Mouse (Mus musculus) midbrain, embryonic 16.5 days (tissue): ENCODE results near the gene Gys1. TPM values are rescaled to one million over a fixed set of nuclear protein-coding genes. Genes with fewer than 3 reads are reported as not detected.
"Not testable (repeated sequence)": the region's sequence is repeated elsewhere in the genome, so short reads cannot be mapped to it uniquely, and the experiment has no call there.

Experiments used
- ATAC-seq: fragments of 200-750 bp; cut with Nextera tagmentation; 2 replicates; pipeline ENCODE4 v1.8.0; 2017; ENCODE audit warnings: moderate TSS enrichment
- H3K27ac ChIP-seq: fragments of 300-500 bp; sonication (generic); 2 replicates; pipeline ENCODE4 v1.5.1; 2014; ENCODE audit warnings: mild to moderate bottlenecking, low read length, mixed read lengths
- H3K27me3 ChIP-seq: fragments of 300-500 bp; sonication (generic); 2 replicates; pipeline ENCODE4 v1.6.1; 2014; ENCODE audit warnings: low read depth, low read length, mixed read lengths; ENCODE audit not compliant: control insufficient read depth, insufficient read depth
- H3K36me3 ChIP-seq: fragments of 300-500 bp; sonication (generic); 2 replicates; pipeline ENCODE4 v1.6.1; 2014; ENCODE audit warnings: mild to moderate bottlenecking, low read length, moderate library complexity, mixed read lengths; ENCODE audit not compliant: control insufficient read depth, insufficient read depth
- H3K4me1 ChIP-seq: fragments of 300-500 bp; sonication (generic); 2 replicates; pipeline ENCODE4 v1.6.1; 2014; ENCODE audit warnings: mild to moderate bottlenecking, low read length, mixed read lengths; ENCODE audit not compliant: control insufficient read depth, insufficient read depth
- H3K4me2 ChIP-seq: fragments of 300-500 bp; sonication (generic); 2 replicates; pipeline ENCODE4 v1.6.1; 2014; ENCODE audit warnings: mild to moderate bottlenecking, low read length, mixed read lengths
- H3K4me3 ChIP-seq: fragments of 300-500 bp; sonication (generic); 2 replicates; pipeline ENCODE4 v1.5.1; 2014; ENCODE audit warnings: low read depth, mild to moderate bottlenecking, low read length, moderate library complexity, mixed read lengths
- H3K9ac ChIP-seq: fragments of 300-500 bp; sonication (generic); 2 replicates; pipeline ENCODE4 v1.6.1; 2014; ENCODE audit warnings: low read depth, low read length, mixed read lengths
- H3K9me3 ChIP-seq: fragments of 300-500 bp; sonication (generic); replicated peaks from 2 replicates; pipeline ENCODE4 v1.6.1; 2014; ENCODE audit warnings: mild to moderate bottlenecking, low read length, mixed read lengths; ENCODE audit not compliant: control insufficient read depth, poor library complexity, severe bottlenecking
- WGBS: fragments of 180-500 bp; shearing (Covaris S2); extraction: QIAGEN DNeasy Blood & Tissue Kit; methylation state at CpG from one replicate; pipeline ENCODE4 v1.1.7; 2014; 5-methylcytosine and 5-hydroxymethylcytosine counted together
- polyA plus RNA-seq: library from polyadenylated mRNA; unstranded; fragments of >200 nt; fragmentation: Nextera tagmentation; extraction: Ambion mirVana; gene quantifications from 2 replicates; pipeline ENCODE4 v1.2.1, GENCODE M21; 2015

Gys1 gene
- polyA plus RNA-seq, 1 experiment from 2014 or later, result 21.8 TPM

- WGBS, result 82% methylated on average over 9 of the region's 9 CpGs
- H3K4me1 ChIP-seq, result peaks cover 27% of the 10 kb centered on the region
- no peaks in the 10 kb centered on the region for H3K27me3 ChIP-seq
- H3K36me3 ChIP-seq, result peaks cover 18% of the 10 kb centered on the region
- H3K4me2 ChIP-seq, result peak overlapping the region; percentile 96
- peak overlapping the region; percentile 92 for H3K4me3 ChIP-seq
- peak; percentile 2; the same call in 1 of the 2 replicates for ATAC-seq
- peak overlapping the region; percentile 91 for H3K9ac ChIP-seq
- no peak overlapping the region for H3K27ac ChIP-seq
- H3K9me3 ChIP-seq, result no peaks in the 10 kb centered on the region
Observed at GRCm38 (mm10) chr7:45465549-45465948, 30.9 kb downstream of the Gys1 start.

DNA sequence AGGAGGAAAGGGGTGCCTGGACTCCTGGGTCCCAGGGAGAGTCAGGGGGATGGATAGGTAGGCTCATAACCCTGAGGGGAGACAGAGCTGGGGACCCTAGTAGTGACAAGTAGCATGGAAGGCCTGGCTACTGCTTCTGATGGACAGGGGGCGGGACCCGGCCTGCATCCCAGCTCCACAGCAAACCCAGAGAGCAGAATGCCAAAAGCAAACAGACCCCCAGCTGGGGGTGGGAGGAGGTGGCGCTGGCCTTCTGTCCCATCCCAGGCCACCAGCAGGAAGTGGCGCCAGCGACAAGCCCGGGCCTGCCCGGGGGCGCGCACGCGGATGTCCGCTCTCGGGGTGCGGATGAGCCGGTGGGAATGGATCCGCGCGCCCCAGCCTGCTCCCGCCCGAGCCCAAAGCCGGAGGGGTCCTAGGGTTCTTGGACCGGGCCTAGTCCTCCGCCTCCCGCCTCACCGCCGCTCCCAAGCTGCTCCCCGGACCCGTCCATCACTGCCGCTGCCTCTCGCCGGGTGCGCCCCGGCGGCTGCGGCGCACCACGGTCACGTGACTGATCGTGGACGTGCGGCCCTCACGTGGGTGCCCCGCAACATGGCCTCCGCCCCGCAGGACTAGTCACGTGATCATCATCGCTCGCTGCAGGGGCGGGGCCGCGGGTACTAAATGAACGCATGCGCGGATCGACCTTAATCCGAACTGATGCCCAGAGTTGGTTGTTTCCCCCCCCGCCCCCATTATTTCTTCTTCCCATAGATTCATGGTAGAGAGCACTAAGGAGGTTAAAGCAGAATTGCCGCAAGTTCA lies 31.8 kb downstream of the Gys1 start, which contains the start of gene Bax:
TSS of gene Bax (minus strand) at position 616 of the 807 bp plus-strand sequence.
- H3K9me3 ChIP-seq, result no peaks in the 10 kb centered on the region
- peak within 1 kb of the TSS; percentile 96 for H3K4me2 ChIP-seq
- H3K27me3 ChIP-seq, result no peaks in the 10 kb centered on the region
- H3K4me1 ChIP-seq, result peaks cover 22% of the 10 kb centered on the region
- H3K9ac ChIP-seq, result peak within 1 kb of the TSS; percentile 91
- peak within 1 kb of the TSS; percentile 78 for H3K27ac ChIP-seq
- peak; percentile 75 for ATAC-seq
- H3K4me3 ChIP-seq, result peak within 1 kb of the TSS; percentile 92
- under 1% methylated on average over 55 of the region's 58 CpGs for WGBS
- peaks cover 18% of the 10 kb centered on the region for H3K36me3 ChIP-seq

- Histone ChIP-seq H3K4me3 (peak overlapping the region; percentile 92), H3K27ac (peak overlapping the region; percentile 78; the same call in 1 of the 2 replicates), H3K9me3 (no peaks in the 10 kb centered on the region), H3K36me3 (peaks cover 16% of the 10 kb centered on the region), H3K4me1 (peaks cover 19% of the 10 kb centered on the region), H3K9ac (peak overlapping the region; percentile 91), H3K4me2 (peak overlapping the region; percentile 62), H3K27me3 (no peaks in the 10 kb centered on the region)
- peak; percentile 36 for ATAC-seq
- WGBS, result 32% methylated on average over 7 of the region's 7 CpGs
Observed at GRCm38 (mm10) chr7:45467090-45467670, 32.5 kb downstream of the Gys1 start.

DNA sequence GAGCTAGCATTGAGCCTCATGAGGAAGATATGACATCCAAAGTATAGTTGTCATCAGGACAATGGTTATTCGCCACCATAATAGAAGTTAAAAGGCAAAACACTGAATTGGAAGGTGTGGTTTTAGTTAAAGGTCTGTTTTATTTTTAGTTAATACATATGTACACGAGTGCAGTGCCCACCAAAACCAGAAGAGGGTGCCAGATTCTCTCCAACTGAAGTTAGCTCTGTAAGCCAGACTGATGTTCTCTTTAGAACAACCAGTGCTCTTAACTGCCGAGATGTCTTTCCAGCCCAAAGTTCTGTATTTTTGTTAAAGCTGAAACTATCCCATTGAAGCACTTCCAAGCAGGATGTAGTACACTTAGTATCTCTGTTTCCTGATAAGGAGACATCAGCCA lies 36.2 kb downstream of the Gys1 start:
- no peak overlapping the region for H3K4me2 ChIP-seq
- no peak for ATAC-seq
- H3K4me3 ChIP-seq, result no peak overlapping the region
- H3K27me3 ChIP-seq, result no peaks in the 10 kb centered on the region
- H3K27ac ChIP-seq, result no peak overlapping the region
- H3K4me1 ChIP-seq, result peaks cover 8% of the 10 kb centered on the region
- H3K36me3 ChIP-seq, result no peaks in the 10 kb centered on the region
- no peaks in the 10 kb centered on the region for H3K9me3 ChIP-seq
- no peak overlapping the region for H3K9ac ChIP-seq
- 6% methylated on average over 3 of the region's 3 CpGs for WGBS

DNA sequence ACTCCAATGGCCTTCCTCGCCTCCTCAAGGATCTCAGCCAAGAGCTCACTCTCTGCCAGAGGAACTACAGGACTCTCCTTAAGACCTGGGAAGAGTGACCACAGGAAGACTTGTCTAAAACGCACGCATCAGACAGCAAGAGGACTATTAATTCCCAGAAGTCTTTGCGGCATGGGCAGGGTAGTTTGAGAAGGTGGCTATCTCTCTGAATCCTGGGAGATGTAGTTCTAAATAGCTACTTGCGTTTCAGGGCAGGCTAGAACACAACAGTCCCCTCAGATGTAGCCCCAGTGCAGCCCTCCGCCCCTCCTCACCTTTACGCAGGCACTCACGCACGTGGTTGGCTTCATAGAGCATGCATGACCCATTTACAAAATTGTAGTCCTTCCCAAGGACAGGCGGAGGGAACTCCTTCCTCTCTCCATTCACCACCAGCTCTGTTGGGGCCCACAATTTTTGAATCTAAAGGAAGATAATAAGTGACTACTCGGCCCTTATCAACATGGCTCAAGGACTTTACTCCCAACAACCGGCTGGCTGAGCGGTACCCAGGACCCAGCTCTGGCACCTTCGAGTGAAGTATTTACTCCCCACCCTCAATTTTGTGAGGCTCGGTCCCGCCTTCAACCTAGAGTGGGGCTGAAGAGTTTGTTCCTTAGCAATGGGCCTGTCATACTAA lies 40.8 kb downstream of the Gys1 start:
- Histone ChIP-seq H3K9ac (no peak overlapping the region), H3K4me1 (no peaks in the 10 kb centered on the region), H3K36me3 (no peaks in the 10 kb centered on the region), H3K4me2 (peak overlapping the region; percentile 33), H3K4me3 (no peak overlapping the region), H3K27ac (no peak overlapping the region), H3K9me3 (no peaks in the 10 kb centered on the region), H3K27me3 (no peaks in the 10 kb centered on the region)
- WGBS, result 77% methylated on average over 16 of the region's 16 CpGs
- 0 out of 2 replicates have a peak, but pooled peaks have one; percentile 18 for ATAC-seq

DNA sequence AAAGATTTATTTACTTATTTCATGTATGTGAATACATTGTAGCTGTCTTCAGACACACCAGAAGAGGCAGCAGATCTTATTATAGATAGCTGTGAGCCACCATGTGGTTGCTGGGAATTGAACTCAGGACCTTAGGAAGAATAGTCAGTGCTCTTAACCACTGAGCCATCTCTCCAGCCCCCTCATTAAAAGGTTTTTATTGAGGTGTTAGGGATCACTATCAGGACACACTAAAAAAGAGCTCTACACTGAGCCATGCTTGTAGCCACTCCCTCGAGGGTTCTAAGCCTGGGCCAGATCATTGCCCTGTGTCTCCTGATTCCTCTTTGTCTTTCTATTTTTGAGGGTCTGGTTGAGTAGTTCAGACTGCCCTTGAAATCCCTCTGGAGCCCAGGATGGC lies 41.8 kb downstream of the Gys1 start:
- no peak overlapping the region for H3K4me2 ChIP-seq
- ATAC-seq, result no peak

DNA sequence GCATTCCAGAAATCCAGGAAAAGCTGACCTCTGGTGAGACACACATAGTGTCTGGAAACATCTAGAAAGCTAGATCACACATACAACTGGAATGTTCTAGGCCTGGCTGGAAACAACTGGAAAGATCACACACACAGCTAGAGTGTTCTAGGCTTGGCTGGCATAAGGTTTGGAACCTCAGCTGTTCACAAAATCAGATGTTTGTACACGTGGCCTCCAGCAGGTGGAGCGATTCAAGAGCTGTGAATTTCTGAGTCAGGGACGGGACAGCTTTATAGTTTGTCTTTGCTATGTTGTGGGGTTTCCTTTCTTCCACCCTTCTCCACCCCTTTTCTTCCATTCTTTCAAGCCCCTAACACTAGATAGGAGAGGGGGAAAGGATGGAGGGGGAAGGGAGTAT lies 42.4 kb downstream of the Gys1 start:
- Histone ChIP-seq H3K36me3 (no peaks in the 10 kb centered on the region), H3K4me3 (no peak overlapping the region), H3K9ac (no peak overlapping the region), H3K27ac (no peak overlapping the region), H3K4me2 (no peak overlapping the region), H3K27me3 (no peaks in the 10 kb centered on the region), H3K4me1 (no peaks in the 10 kb centered on the region), H3K9me3 (no peaks in the 10 kb centered on the region)
- ATAC-seq, result no peak
- WGBS, result 8% methylated on average over 3 of the region's 3 CpGs

More for the DNA sequence above, 41.8 kb downstream of the Gys1 start:
- Histone ChIP-seq H3K9ac (no peak overlapping the region), H3K4me1 (no peaks in the 10 kb centered on the region), H3K27me3 (no peaks in the 10 kb centered on the region), H3K4me3 (no peak overlapping the region), H3K27ac (no peak overlapping the region), H3K36me3 (no peaks in the 10 kb centered on the region), H3K9me3 (no peaks in the 10 kb centered on the region)
- WGBS, result 55% methylated on average over 1 of the region's 1 CpGs

DNA sequence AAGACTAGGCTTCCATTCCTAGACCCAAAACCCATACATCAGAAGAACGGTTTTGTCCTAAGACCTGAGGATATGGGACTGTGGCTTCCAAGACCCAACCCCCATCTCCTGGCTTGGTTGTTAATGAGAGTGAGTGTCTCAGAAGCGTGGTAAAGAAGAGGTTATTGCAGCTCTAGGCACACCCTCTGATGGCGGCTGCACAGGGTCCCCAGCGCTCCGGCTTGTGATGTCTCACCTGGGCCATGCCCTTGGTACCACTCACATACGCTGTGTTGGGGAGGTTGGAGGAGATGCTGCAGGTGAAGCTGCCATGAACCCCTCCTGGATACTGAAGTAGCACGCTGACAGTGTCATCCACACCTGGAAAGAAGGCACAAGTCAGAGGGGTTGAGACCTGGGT lies 44.1 kb downstream of the Gys1 start:
- H3K9me3 ChIP-seq, result no peaks in the 10 kb centered on the region
- no peak for ATAC-seq
- no peaks in the 10 kb centered on the region for H3K4me1 ChIP-seq
- no peak overlapping the region for H3K4me2 ChIP-seq
- H3K4me3 ChIP-seq, result no peak overlapping the region
- WGBS, result 93% methylated on average over 7 of the region's 7 CpGs
- no peaks in the 10 kb centered on the region for H3K36me3 ChIP-seq
- H3K9ac ChIP-seq, result no peak overlapping the region
- H3K27me3 ChIP-seq, result no peaks in the 10 kb centered on the region
- no peak overlapping the region for H3K27ac ChIP-seq

- H3K9me3 ChIP-seq, H3K4me3 ChIP-seq, H3K36me3 ChIP-seq, H3K4me1 ChIP-seq, H3K27me3 ChIP-seq, H3K9ac ChIP-seq, H3K27ac ChIP-seq, ATAC-seq, H3K4me2 ChIP-seq: not testable (repeated sequence)
- WGBS, result 75% methylated on average over 3 of the region's 4 CpGs
Observed at GRCm38 (mm10) chr7:45480310-45480709, 45.7 kb downstream of the Gys1 start.
